Mouse (Mus musculus): ENCODE data around the gene Adat1. TPM values are rescaled to one million over a fixed set of nuclear protein-coding genes. Genes with fewer than 3 reads are reported as not detected.

Adat1 gene
- polyA plus RNA-seq, 1 experiment from 2014 or later, result 6.5 TPM

DNA sequence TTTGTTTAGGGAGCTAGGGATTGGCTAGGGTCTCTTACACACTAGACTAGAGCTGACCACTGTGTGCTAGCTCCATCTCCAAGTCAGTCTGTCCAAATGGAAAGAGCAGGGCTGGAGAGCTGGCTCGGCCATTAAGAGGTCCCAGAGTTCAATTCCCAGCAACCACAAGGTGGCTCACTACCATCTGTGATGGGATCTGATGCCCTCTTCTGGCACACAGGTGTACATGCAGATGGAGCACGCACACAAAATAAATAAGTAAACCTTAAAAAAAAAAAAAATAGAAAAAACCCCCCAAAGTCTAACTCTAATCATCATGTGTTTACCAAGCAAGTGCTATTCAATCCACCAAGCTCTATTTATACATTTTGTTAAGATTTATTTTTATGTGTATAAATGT, 72.4 kb downstream of the Adat1 start:
- Histone ChIP-seq H3K4me1 (replicated peaks) (peaks cover under 1% of the 10 kb centered on the region; the same call in 1 of the 2 replicates), H3K27me3 (replicated peaks) (no peaks in the 10 kb centered on the region), H3K9ac (no peak overlapping the region), H3K4me3 (no peak overlapping the region), H3K36me3 (peaks cover 8% of the 10 kb centered on the region; the same call in 1 of the 2 replicates), H3K27ac (ENCODE audit: poor library complexity, severe bottlenecking) (no peak overlapping the region), H3K9me3 (replicated peaks) (no peaks in the 10 kb centered on the region), H3K4me2 (no peak overlapping the region)
- 77% methylated on average over 2 of the region's 2 CpGs for WGBS
- ATAC-seq (ENCODE audit: insufficient number of reproducible peaks, low FRiP score), result no peak

Other genes starting within 250 kb of the Adat1 start
- gene Bcar1, start 248.5 kb downstream of the Adat1 start, polyA plus RNA-seq (2016; fragmentation: Nextera tagmentation; extraction: Ambion mirVana), result 46.4 and 47.2 TPM in 2 replicates
- 144 and 149 TPM in 2 replicates for gene Cfdp1, start 138.0 kb downstream of the Adat1 start, polyA plus RNA-seq (2016; fragmentation: Nextera tagmentation; extraction: Ambion mirVana)
- 4.4 and 4.8 TPM in 2 replicates for gene Tmem170, start 115.6 kb downstream of the Adat1 start, polyA plus RNA-seq (2016; fragmentation: Nextera tagmentation; extraction: Ambion mirVana)
- 0.12 and 0.45 TPM in 2 replicates for gene Chst5, start 81.9 kb downstream of the Adat1 start, polyA plus RNA-seq (2016; fragmentation: Nextera tagmentation; extraction: Ambion mirVana)
- 5.4 and 7.1 TPM in 2 replicates for gene Tmem231, start 58.4 kb downstream of the Adat1 start, polyA plus RNA-seq (2016; fragmentation: Nextera tagmentation; extraction: Ambion mirVana)
- 176 and 184 TPM in 2 replicates for gene Gabarapl2, start 51.6 kb downstream of the Adat1 start, polyA plus RNA-seq (2016; fragmentation: Nextera tagmentation; extraction: Ambion mirVana)
- gene Kars, start 19.0 kb upstream of the Adat1 start, polyA plus RNA-seq (2016; fragmentation: Nextera tagmentation; extraction: Ambion mirVana), result 146 and 153 TPM in 2 replicates
- gene Terf2ip, start 19.1 kb upstream of the Adat1 start, polyA plus RNA-seq (2016; fragmentation: Nextera tagmentation; extraction: Ambion mirVana), result 18.8 and 20.7 TPM in 2 replicates
- gene Gm6793, start 22.7 kb upstream of the Adat1 start, polyA plus RNA-seq (2016; fragmentation: Nextera tagmentation; extraction: Ambion mirVana), result 0.11 and 0.68 TPM in 2 replicates